9 mouse cellular contexts compared by ENCODE assay signal in genomic region chr7:143086366-143086765, GRCm38 (mm10). TPM values are rescaled to one million over a fixed set of nuclear protein-coding genes. Genes with fewer than 3 reads are reported as not detected.
DNase-seq lines count a peak whose midpoint lies in the region; ATAC-seq lines count a peak whose summit lies in the region.
"Had no signal": no experiment of that assay in that cellular context is flagged by ENCODE, and none has a peak within 500 bp of the region (broad histone marks: within the 10 kb centered on the region; RNA-seq: fewer than 3 reads in every experiment).

No protein-coding gene starts in this region.

- H3K27me3 ChIP-seq in forebrain, embryonic 10.5 days (ENCODE audit: poor library complexity, severe bottlenecking) = peaks cover 9% of the 10 kb centered on the region; the same call in 1 of the 2 replicates
- no peaks in the 10 kb centered on the region for H3K27me3 ChIP-seq in forebrain, embryonic 16.5 days (replicated peaks; ENCODE audit: control insufficient read depth, insufficient read depth, low read length)
- no peaks in the 10 kb centered on the region for H3K27me3 ChIP-seq in embryonic facial prominence, embryonic 13.5 days

- intact Hi-C loops in heart, postnatal 25 days (cut with DNase I) = loop anchor here (1.0 kb wide), 2 partner anchors 78 to 167 kb away; no protein-coding TSS in a partner anchor

- H3K9me3 ChIP-seq in forebrain, embryonic 10.5 days = no peaks in the 10 kb centered on the region
- no peaks in the 10 kb centered on the region for H3K9me3 ChIP-seq in forebrain, embryonic 16.5 days (ENCODE audit: control insufficient read depth, low read length)
- H3K9me3 ChIP-seq in embryonic facial prominence, embryonic 13.5 days = no peaks in the 10 kb centered on the region

- no peak overlapping the region for H3K9ac ChIP-seq in forebrain, embryonic 16.5 days (replicated peaks; ENCODE audit: low read depth, low read length)
- peak overlapping the region; percentile 60 for H3K9ac ChIP-seq in embryonic facial prominence, embryonic 13.5 days

- H3K36me3 ChIP-seq in forebrain, embryonic 10.5 days (replicated peaks) = no peaks in the 10 kb centered on the region
- H3K36me3 ChIP-seq in forebrain, embryonic 16.5 days (ENCODE audit: control insufficient read depth, insufficient read depth) = no peaks in the 10 kb centered on the region
- H3K36me3 ChIP-seq in embryonic facial prominence, embryonic 13.5 days = no peaks in the 10 kb centered on the region

- WGBS in forebrain, embryonic 10.5 days = 58% methylated on average over 2 of the region's 2 CpGs
- 45% methylated on average over 2 of the region's 2 CpGs for WGBS in forebrain, embryonic 16.5 days
- WGBS in embryonic facial prominence, embryonic 13.5 days = 53% methylated on average over 2 of the region's 2 CpGs

- H3K4me2 ChIP-seq in forebrain, embryonic 16.5 days (ENCODE audit: low read length) = no peak overlapping the region
- peak overlapping the region; percentile 50 for H3K4me2 ChIP-seq in embryonic facial prominence, embryonic 13.5 days

- peak; percentile 46 for DNase-seq in forebrain, embryonic 10.5 days (ENCODE audit: extremely low spot score, low spot score)
- DNase-seq in adrenal gland, adult (ENCODE audit: inconsistent age in 2 of 2, low spot score in 1 of 2) = peak; percentile 69 to 90
- peak; percentile 37 for DNase-seq in heart, postnatal 25 days (ENCODE audit: low spot score)
- DNase-seq in layer of hippocampus, postnatal 14 days (ENCODE audit: low spot score in 2 of 2) = peak; percentile 31 to 43
- peak; percentile 76 to 89 for DNase-seq in spleen, postnatal 4 days (ENCODE audit: low spot score in 2 of 2)

- no peak overlapping the region for H3K4me3 ChIP-seq in forebrain, embryonic 10.5 days
- H3K4me3 ChIP-seq in forebrain, embryonic 16.5 days (replicated peaks; ENCODE audit: low read length) = no peak overlapping the region
- peak overlapping the region; percentile 24 for H3K4me3 ChIP-seq in embryonic facial prominence, embryonic 13.5 days

- no peak overlapping the region for H3K27ac ChIP-seq in forebrain, embryonic 10.5 days
- no peak overlapping the region for H3K27ac ChIP-seq in forebrain, embryonic 16.5 days (ENCODE audit: low read length)
- peak overlapping the region; percentile 91 for H3K27ac ChIP-seq in embryonic facial prominence, embryonic 13.5 days

- H3K4me1 ChIP-seq in forebrain, embryonic 10.5 days = peaks cover 8% of the 10 kb centered on the region
- peaks cover 3% of the 10 kb centered on the region for H3K4me1 ChIP-seq in forebrain, embryonic 16.5 days (replicated peaks; ENCODE audit: control insufficient read depth, insufficient read depth, low read length)
- H3K4me1 ChIP-seq in embryonic facial prominence, embryonic 13.5 days = peaks cover 13% of the 10 kb centered on the region

- no peak for ATAC-seq in forebrain, embryonic 16.5 days
- ATAC-seq in embryonic facial prominence, embryonic 13.5 days (ENCODE audit: insufficient number of reproducible peaks, insufficient read depth, low FRiP score, low TSS enrichment, low read depth) = no peak
- peak; percentile 79 for ATAC-seq in megakaryocyte-erythroid progenitor cell, adult 5-6 weeks (replicated peaks; ENCODE audit: low FRiP score, low TSS enrichment, poor library complexity, severe bottlenecking)

RNA-seq across cellular contexts. Expression of gene Trpm5, which starts 8.1 kb away (rescaled TPM):
- 0.36 and 0.90 TPM in 2 replicates for polyA plus RNA-seq in forebrain, embryonic 10.5 days (2016; fragmentation: Nextera tagmentation; extraction: Ambion mirVana)
- 1.1 and 1.2 TPM in 2 replicates for polyA plus RNA-seq in forebrain, embryonic 16.5 days (2015; fragmentation: Nextera tagmentation; extraction: Ambion mirVana)
- polyA plus RNA-seq in embryonic facial prominence, embryonic 13.5 days (2015; fragmentation: Nextera tagmentation; extraction: Ambion mirVana) = 7.7 and 9.8 TPM in 2 replicates
- not detected for total RNA-seq in heart, postnatal 25 days (2021)
- under 1 TPM; 0.24 to 0.44 TPM for total RNA-seq in layer of hippocampus, postnatal 14 days (2021)
- total RNA-seq in megakaryocyte-erythroid progenitor cell, adult 5-6 weeks (2014; fragmentation: Nextera tagmentation) = 0.13 TPM in 1 of 2 replicates, not detected in the other
- total RNA-seq in megakaryocyte-erythroid progenitor cell, adult 5-6 weeks (2017) = 2.3 TPM in 1 of 2 replicates, not detected in the other
- total RNA-seq: left cerebral cortex, postnatal 25 days had no signal

RNA-seq across cellular contexts. Expression of gene Tssc4, which starts 17.3 kb away (rescaled TPM):
- polyA plus RNA-seq in forebrain, embryonic 10.5 days (2016; fragmentation: Nextera tagmentation; extraction: Ambion mirVana) = 131 and 132 TPM in 2 replicates
- polyA plus RNA-seq in forebrain, embryonic 16.5 days (2015; fragmentation: Nextera tagmentation; extraction: Ambion mirVana) = 99.7 and 109 TPM in 2 replicates
- 98.8 and 105 TPM in 2 replicates for polyA plus RNA-seq in embryonic facial prominence, embryonic 13.5 days (2015; fragmentation: Nextera tagmentation; extraction: Ambion mirVana)
- 10 to 100 TPM; 13.8 to 19.6 TPM for total RNA-seq in heart, postnatal 25 days (2021)
- total RNA-seq in layer of hippocampus, postnatal 14 days (2021) = 10 to 100 TPM; 51.8 to 56.9 TPM
- 36.9 and 58.7 TPM in 2 replicates for total RNA-seq in megakaryocyte-erythroid progenitor cell, adult 5-6 weeks (2014; fragmentation: Nextera tagmentation)
- total RNA-seq in megakaryocyte-erythroid progenitor cell, adult 5-6 weeks (2017) = 15.5 and 37.8 TPM in 2 replicates

RNA-seq across cellular contexts. Expression of gene Kcnq1, which starts 19.8 kb away (rescaled TPM):
- polyA plus RNA-seq in forebrain, embryonic 10.5 days (2016; fragmentation: Nextera tagmentation; extraction: Ambion mirVana) = 0.92 and 1.3 TPM in 2 replicates
- polyA plus RNA-seq in forebrain, embryonic 16.5 days (2015; fragmentation: Nextera tagmentation; extraction: Ambion mirVana) = 1.0 and 1.1 TPM in 2 replicates
- 0.69 and 0.84 TPM in 2 replicates for polyA plus RNA-seq in embryonic facial prominence, embryonic 13.5 days (2015; fragmentation: Nextera tagmentation; extraction: Ambion mirVana)
- 10 to 100 TPM; 37.4 to 37.7 TPM for total RNA-seq in heart, postnatal 25 days (2021)
- total RNA-seq in layer of hippocampus, postnatal 14 days (2021) = 1 to 10 TPM; 1.0 to 1.6 TPM
- 0.46 TPM in 1 of 2 replicates, not detected in the other for total RNA-seq in megakaryocyte-erythroid progenitor cell, adult 5-6 weeks (2014; fragmentation: Nextera tagmentation)
- total RNA-seq in megakaryocyte-erythroid progenitor cell, adult 5-6 weeks (2017) = not detected in 2 replicates

RNA-seq across cellular contexts. Expression of gene Cd81, which starts 33.8 kb away (rescaled TPM):
- 225 and 250 TPM in 2 replicates for polyA plus RNA-seq in forebrain, embryonic 10.5 days (2016; fragmentation: Nextera tagmentation; extraction: Ambion mirVana)
- polyA plus RNA-seq in forebrain, embryonic 16.5 days (2015; fragmentation: Nextera tagmentation; extraction: Ambion mirVana) = 319 and 342 TPM in 2 replicates
- 407 and 457 TPM in 2 replicates for polyA plus RNA-seq in embryonic facial prominence, embryonic 13.5 days (2015; fragmentation: Nextera tagmentation; extraction: Ambion mirVana)
- total RNA-seq in heart, postnatal 25 days (2021) = 100 to 1,000 TPM; 424 to 455 TPM
- total RNA-seq in layer of hippocampus, postnatal 14 days (2021) = 100 to 1,000 TPM; 495 to 503 TPM
- 194 and 203 TPM in 2 replicates for total RNA-seq in megakaryocyte-erythroid progenitor cell, adult 5-6 weeks (2014; fragmentation: Nextera tagmentation)
- total RNA-seq in megakaryocyte-erythroid progenitor cell, adult 5-6 weeks (2017) = 214 and 238 TPM in 2 replicates

Comparison
In these comparisons a context has a peak if more than half of its experiments do, and no peak if none do; other contexts are left out.
1. RNA of gene Kcnq1, which starts 19.8 kb away (total RNA-seq): 37.4 to 37.7 TPM in heart, postnatal 25 days; 1.0 to 1.6 TPM in layer of hippocampus, postnatal 14 days and 0.46 TPM in megakaryocyte-erythroid progenitor cell, adult 5-6 weeks; every median in the first group is over 10 times any median in the second.
2. Peak in every context shown above with its lines, with median percentiles within 50 percentile points of each other: DNase-seq.